Mouse (Mus musculus) adrenal gland, adult 18-20 months (tissue): ENCODE data around the gene Tm9sf4. TPM values are rescaled to one million over a fixed set of nuclear protein-coding genes. Genes with fewer than 3 reads are reported as not detected.

Source experiments
- DNase-seq, 2 experiments: peaks; one replicate each; pipeline ENCODE4 v3.0.0; 2021 to 2022; ENCODE audit warnings: low spot score in 2 of 2
- total RNA-seq, 2 experiments: library from RNA; stranded (reverse); gene quantifications; 1 replicate in 1 of 2; 2 replicates in 1 of 2; pipeline ENCODE4 v1.2.3; 2021

The Tm9sf4 gene
- total RNA-seq, 2 experiments from 2014 or later, result 94.6 to 101 TPM

DNA sequence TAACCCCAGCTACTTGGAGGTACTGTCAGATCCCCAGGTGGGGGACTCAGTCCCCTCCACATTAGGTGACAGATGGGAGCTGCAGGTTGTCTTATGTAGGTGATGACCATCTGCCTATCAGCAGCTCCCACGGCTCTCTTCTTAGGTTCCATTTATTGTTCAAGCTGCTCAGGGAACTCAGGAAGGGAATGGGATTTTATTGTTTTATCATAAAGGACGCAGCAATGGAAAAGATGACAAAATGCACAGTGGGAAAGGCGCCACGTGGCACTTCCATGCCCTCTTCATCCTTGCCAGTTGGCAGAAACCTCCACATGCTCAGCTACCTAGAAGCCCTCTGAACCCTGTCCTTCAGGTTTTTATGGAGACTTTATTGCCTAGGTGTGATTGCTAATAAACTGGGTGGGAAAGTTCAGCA is 8.1 kb upstream of the Tm9sf4 start:
- DNase-seq, result no peak

DNA sequence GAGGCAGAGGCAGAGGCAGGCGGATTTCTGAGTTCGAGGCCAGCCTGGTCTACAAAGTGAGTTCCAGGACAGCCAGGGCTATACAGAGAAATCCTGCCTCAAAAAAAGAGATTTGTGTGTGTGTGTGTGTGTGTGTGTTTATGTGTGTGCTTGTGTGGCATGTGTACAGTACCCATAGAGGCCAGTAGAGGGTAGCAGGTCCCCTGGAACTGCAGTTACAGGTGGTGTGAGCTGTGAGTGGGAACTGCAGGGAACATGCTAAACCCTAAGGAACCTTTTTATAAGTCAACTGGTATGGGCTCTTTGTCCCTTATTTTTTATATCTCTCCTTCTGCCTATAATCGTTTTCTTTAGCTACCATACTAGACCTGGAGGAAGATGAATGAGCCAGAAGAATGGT is 3.8 kb upstream of the Tm9sf4 start:
- no peak for DNase-seq

DNA sequence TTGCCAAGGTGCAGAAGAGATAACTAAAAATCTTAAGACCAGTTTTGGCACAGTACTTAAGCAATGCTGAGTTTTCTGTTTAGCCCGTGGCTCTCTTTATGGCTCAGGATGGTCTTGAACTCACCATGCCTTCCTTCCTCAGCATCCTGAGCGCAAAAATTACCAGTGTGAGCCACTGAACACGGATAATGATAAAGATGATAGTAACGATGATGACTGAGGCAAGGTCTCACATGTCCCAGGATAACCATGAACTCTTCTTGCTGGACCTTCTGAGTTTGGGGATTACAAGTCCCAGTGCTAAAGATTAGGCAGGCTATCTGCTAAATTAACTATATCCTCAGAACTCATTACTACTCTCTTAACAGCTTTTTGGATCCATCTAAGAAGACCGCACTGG is 970 bp upstream of the Tm9sf4 start:
- no peak for DNase-seq

DNA sequence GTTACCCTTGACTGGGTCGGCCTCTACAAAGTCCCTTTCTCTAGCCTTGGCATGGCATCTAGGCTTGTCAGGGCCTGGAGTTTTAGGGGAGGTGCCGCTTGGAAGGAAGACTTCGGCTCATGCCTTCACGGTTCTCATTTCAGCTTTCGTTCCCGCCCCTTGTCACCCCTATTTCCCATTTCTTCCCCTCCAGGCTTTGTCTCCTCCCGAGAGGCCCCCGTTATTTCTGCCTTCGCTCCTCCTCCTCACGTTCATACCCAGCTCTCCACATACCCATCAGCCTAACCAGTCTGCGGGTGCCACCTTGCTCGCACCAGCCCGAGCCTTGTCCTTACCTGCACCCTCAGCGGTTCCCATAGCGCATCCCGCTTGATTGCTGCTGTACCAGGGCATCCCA is 579 bp downstream of the Tm9sf4 start:
- no peak for DNase-seq

DNA sequence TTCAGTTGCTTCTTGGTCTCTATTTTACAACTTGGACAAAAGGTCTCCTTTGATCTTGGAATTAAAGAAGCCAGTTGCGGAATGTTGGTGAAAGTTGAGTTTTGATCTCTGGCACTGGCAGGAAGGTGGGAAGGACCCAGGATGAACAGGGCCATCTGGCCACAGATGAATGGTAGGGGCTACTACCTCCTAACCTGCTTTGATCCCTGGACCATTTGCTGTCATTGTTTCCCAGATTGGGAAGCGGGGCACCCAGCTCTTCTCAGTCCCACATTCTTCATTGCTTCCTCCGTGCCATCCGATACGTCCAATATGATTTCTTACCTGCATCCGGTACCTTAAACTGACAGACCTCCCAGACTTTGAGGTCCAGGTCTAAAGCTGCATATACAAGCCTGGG is 6.0 kb downstream of the Tm9sf4 start:
- no peak for DNase-seq

- DNase-seq, result no peak
Measured at GRCm38 (mm10) chr2:153168134-153168820, 7.2 kb downstream of the Tm9sf4 start.

DNA sequence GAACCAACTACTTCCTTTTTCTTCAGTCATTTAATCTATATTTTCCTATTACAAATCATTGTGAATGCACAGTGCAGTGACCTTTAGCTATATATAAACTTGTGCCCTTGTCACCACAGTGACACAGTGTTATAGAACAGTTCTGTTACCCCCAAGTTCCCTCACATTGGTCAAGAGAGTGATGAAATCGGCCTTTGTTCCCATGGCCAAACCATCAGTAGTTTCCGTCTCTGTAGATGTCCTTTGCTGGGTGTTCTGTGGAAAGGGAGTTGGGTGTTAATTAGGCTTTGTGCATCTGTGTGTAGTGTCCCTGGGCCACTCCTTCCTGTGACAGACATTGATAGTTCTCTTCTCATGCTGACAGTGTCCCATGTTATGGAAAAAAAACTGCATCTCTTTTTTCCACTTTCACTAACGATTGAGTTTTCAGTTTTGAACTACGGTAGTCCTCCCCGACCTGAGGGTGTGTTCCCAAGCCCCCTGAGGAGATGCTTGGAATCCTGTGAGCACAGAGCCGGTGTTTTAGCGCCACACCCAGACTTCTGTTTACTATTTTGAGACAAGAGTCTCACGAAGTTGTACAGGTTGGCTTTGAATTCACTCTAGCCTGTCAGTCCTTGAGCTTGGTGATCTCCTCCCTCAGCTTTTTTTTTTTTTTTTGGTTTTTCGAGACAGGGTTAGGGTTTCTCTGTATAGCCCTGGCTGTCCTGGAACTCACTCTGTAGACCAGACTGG is 9.6 kb downstream of the Tm9sf4 start:
- no peak for DNase-seq

DNA sequence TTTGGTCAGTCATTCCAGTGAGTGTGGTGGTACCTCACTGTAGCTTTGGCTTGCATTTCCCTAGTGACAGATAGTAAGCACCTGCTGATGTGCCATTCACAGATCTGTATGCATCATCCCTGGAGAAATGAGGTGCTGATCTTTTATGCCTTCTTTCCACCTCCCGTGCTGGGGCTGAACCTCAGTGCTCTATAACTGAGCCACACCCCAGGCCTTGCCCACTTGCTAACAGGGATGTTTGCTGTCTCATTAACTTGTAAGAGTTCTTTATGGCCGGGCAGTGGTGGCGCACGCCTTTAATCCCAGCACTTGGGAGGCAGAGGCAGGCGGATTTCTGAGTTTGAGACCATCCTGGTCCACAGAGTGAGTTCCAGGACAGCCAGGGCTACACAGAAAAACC is 10.9 kb downstream of the Tm9sf4 start:
- DNase-seq, result no peak

GRCm38 (mm10) chr2:153175995-153176570 is 15.0 kb downstream of the Tm9sf4 start:
- DNase-seq, result no peak

DNA sequence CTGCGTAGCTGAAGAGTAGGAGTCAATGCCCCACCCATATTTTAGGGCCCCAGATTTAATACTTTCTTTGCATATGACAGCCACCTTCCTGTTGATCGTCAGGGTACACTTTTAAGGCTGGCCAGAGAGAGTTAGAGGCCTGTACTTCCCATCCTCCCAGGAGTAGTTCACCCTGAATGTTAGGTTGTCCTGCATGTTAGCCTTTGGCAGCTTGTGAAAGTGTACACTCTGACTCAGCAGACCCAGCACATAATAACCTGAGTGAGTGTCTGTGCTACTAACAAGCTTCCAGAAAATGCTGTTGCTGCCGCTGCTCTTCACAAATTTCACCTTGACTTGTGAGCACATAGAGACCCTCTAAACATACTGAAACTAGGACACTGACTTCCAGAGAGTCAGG is 16.1 kb downstream of the Tm9sf4 start:
- no peak for DNase-seq

- no peak for DNase-seq
Measured at GRCm38 (mm10) chr2:153179126-153179860, 18.2 kb downstream of the Tm9sf4 start.

DNA sequence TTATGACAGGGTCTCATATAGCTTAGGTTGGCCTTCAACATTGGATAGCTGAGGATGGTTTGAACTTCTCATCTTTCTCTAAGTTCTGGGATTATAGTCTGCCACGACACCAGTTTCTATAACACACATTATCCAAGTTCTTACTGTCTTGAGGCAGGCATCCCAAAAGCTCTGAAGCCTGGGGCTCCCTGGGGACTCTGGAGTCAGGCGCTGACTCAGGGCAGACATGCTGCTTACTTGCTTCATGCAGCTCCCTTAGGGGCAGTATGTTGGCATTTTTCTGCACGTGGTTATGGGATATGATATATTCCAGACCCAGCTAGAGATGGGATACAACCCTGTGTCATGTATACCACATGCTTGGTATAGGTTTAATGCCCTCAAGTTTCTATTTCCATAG is 18.9 kb downstream of the Tm9sf4 start:
- no peak for DNase-seq

DNA sequence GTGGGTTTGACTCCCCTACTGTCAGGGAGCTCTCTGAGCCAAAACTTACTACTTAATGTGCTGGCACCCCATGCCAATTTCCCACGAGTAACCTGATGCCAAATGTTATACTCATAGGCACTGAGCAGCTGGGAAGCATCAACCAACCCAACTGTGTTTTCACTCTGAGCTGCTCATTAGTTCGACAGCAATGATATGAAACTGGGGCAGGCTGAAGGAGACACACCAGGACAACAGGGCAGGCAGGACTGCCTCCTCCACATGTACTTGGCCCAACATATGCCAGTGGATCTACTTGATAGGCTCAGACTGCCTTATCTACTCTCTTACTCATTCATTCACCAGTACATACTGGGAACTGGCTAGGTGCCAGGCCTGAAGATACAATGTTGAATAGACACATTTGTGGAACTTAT is 25.1 kb downstream of the Tm9sf4 start:
- no peak for DNase-seq

DNA sequence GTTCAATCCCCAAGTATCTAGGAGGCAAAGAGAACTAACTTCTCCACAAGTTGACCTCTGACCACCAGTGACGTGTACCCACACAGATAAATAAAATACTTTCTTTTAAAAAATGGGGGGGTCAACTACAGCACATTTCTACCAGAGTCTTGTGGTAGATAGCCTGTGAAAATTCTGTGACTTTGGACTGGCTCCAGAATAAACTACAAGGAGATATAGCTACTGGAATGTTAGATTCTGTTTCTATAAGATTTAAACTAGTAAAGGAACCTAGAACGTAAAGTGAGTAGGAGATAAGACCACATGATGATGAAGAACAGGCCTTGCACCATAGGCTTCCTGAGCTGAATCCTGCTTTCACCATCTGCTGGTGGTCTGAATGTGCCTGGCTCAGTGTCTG is 26.7 kb downstream of the Tm9sf4 start:
- no peak for DNase-seq

DNA sequence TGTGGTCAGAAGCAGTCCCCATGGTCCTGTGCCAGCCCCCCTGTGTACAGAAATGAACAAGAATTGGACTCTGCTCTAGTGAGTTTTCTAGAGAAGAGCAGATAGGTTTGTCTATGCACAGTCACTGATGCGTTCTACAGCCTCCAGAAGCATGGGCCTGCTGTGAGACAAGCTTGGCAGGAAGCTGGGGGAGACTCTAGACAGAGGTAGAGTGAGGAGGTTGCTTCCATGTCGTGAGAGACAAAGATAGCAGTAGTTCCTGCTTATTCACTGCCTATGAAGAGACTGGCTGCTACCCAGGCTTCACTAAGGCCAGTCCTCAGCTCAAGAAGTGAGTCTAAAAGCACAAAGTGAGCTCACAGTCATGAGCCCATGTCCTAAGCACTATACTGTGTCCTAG is 30.1 kb downstream of the Tm9sf4 start:
- no peak for DNase-seq

- DNase-seq, result no peak
Measured at GRCm38 (mm10) chr2:153194255-153194654, 33.2 kb downstream of the Tm9sf4 start.

GRCm38 (mm10) chr2:153198485-153198884 is 37.4 kb downstream of the Tm9sf4 start:
- DNase-seq, result no peak

DNA sequence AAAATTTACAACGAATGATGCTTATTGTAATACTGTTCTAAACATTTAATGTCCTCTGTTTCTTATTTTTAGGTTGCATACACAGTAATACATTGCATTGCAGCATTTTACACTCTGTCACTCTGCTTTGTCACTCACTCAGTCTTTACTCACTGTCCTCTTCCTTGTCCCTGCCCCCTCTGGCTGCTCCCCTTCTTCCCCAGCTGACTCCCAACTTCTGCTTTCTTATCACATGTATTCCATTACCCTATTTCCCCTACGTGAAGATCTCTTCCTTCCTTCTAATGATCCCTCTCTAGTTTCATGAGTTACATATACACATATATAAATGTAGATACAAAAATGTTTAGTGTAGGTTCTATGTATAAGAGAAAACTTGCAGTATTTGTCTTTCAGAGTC is 38.0 kb downstream of the Tm9sf4 start:
- no peak for DNase-seq

DNA sequence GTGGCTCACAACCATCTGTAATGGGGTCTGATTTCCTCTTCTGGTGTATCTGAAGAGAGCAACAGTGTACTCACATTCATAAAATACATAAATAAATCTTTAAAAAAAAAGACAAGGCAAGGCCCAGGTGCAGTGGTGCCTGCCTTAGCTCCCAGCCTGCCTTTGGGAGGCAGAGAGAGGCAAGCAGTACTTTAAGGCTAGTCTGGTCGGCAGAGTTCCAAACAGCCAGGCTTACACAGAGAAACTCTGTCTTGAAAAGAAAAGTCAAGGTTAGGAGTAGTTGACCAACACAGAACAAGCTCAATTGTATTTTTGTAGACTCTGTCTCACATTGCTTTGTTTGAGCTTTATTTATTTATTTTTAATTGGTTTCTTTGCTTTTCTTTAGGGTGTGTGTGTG is 41.7 kb downstream of the Tm9sf4 start:
- peak in 1 of 2 experiments; percentile 42 for DNase-seq

DNA sequence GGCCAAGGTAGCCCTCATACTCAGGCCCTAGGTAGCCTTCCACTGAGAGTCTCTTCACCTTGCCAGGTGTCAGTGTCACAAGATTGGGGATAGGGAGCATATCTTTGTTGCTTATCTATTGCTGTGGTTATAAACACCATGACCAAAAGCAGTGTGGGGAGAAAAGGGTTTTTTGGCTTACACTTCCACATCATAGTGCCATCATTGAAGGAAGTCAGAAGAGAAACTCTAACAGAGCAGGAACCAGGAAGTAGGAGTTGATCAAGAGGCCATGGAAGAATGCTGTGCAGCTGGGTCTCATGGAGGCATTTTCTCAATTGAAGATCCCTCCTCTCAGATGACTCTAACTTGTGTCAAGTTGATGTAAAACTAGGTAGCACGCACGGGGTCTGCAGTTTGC is 47.0 kb downstream of the Tm9sf4 start:
- DNase-seq, result no peak

- no peak for DNase-seq
Measured at GRCm38 (mm10) chr2:153209286-153209685, 48.2 kb downstream of the Tm9sf4 start.

DNA sequence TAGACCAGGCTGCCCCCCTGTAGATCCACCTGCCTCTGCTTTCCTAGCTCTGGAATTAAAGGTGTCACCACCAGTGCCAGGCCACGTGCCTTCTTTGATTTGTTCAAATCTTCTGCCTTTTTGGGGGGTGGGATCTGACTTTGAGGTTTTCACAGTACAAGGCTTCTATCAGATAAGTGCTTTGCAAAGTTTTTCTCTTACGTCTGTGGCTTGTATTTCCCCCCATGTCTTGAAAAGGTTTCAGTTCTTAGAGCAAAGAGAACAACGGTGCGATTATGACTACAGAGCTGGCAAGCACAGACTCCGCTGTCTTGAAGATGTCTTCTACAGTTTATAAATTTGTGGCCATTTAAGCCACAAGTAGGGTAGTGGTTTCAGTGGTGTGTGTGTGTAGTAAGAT is 50.3 kb downstream of the Tm9sf4 start:
- DNase-seq, result no peak
